Mouse (Mus musculus): ENCODE measurements around the gene Mab21l1. TPM values are rescaled to one million over a fixed set of nuclear protein-coding genes. Genes with fewer than 3 reads are reported as not detected.

Mab21l1 gene
- polyA plus RNA-seq, 1 experiment, result 0.04 TPM

- H3K4me1 ChIP-seq (ENCODE audit: control insufficient read depth, insufficient read depth, low read length), result no peaks in the 10 kb centered on the region; the same call in 1 of the 2 replicates
- WGBS, result 91% methylated on average over 5 of the region's 5 CpGs
- no peak overlapping the region for H3K4me3 ChIP-seq (replicated peaks; ENCODE audit: extremely low read depth, low read depth, low read length)
- DNase-seq, result no peak
- no peak for TF ChIP-seq CTCF (IDR thresholded peaks at IDR 0.05; ENCODE audit: insufficient read depth, low read length)
- TF ChIP-seq POLR2A (IDR thresholded peaks at IDR 0.05; ENCODE audit: borderline replicate concordance, extremely low read depth, low read depth, low read length), result no peak
Observed at GRCm38 (mm10) chr3:55830226-55830625, 47.9 kb downstream of the Mab21l1 start.
